Mouse (Mus musculus): ENCODE data around the gene Nap1l1. TPM values are rescaled to one million over a fixed set of nuclear protein-coding genes. Genes with fewer than 3 reads are reported as not detected.

Gene Nap1l1
- polyA plus RNA-seq, 1 experiment from 2014 or later: 133 TPM

DNA sequence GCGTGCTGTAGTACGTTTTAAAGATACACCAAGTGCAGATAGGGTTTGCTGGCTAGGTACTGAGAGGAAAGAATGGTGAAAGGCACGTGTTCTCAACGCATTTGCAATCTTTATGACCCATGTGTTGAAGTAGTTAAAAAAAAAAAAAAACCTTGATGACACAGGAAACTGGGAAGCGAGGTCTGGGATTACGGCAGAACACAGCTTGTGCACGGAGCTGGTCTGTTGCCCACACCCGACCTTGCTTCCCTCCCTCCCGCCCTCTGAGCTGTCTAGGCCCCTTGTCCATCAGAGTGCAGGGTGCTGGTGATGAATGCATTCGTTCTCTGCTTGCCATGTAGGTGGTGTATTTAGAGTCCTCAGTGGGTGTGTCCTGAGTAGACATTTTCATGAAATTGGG is 30.7 kb downstream of the Nap1l1 start:
- no peak overlapping the region for H3K4me3 ChIP-seq (ENCODE audit: control insufficient read depth in 1 of 2, insufficient read depth in 1 of 2, low read depth in 1 of 2, low read length in 2 of 2)
- peak overlapping the region; percentile 31; the same call in 1 of the 2 replicates for H3K4me2 ChIP-seq (ENCODE audit: low read length)
- H3K9me3 ChIP-seq (ENCODE audit: control insufficient read depth, low read length): no peaks in the 10 kb centered on the region
- H3K36me3 ChIP-seq (ENCODE audit: control insufficient read depth, insufficient read depth, low read length): peaks cover under 1% of the 10 kb centered on the region; the same call in 1 of the 2 replicates
- H3K4me1 ChIP-seq (ENCODE audit: control insufficient read depth in 2 of 2, insufficient read depth in 2 of 2, low read length in 2 of 2): peaks cover 4 to 32% of the 10 kb centered on the region in 2 experiments; a peak in 3 of 4 replicates
- no peak overlapping the region; a peak in 1 of 4 replicates for H3K27ac ChIP-seq (replicated peaks in 1 of 2; ENCODE audit: control insufficient read depth in 1 of 2, insufficient read depth in 1 of 2, low read depth in 2 of 2, low read length in 2 of 2)
- no peak overlapping the region for H3K9ac ChIP-seq (ENCODE audit: low read length)
- ATAC-seq (ENCODE audit: insufficient number of reproducible peaks, insufficient read depth, low FRiP score, low read depth): no peak
- 20% methylated on average over 10 of the region's 10 CpGs for WGBS
- H3K27me3 ChIP-seq (ENCODE audit: control insufficient read depth, insufficient read depth, low read length): no peaks in the 10 kb centered on the region

- Histone ChIP-seq H3K4me2 (ENCODE audit: low read length) (no peak overlapping the region), H3K4me3 (ENCODE audit: control insufficient read depth in 1 of 2, insufficient read depth in 1 of 2, low read depth in 1 of 2, low read length in 2 of 2) (no peak overlapping the region), H3K9ac (ENCODE audit: low read length) (no peak overlapping the region), H3K27ac (replicated peaks in 1 of 2; ENCODE audit: control insufficient read depth in 1 of 2, insufficient read depth in 1 of 2, low read depth in 2 of 2, low read length in 2 of 2) (no peak overlapping the region), H3K27me3 (ENCODE audit: control insufficient read depth, insufficient read depth, low read length) (no peaks in the 10 kb centered on the region), H3K4me1 (ENCODE audit: control insufficient read depth in 2 of 2, insufficient read depth in 2 of 2, low read length in 2 of 2) (peaks cover 6 to 41% of the 10 kb centered on the region in 2 experiments; a peak in 3 of 4 replicates), H3K36me3 (ENCODE audit: control insufficient read depth, insufficient read depth, low read length) (no peaks in the 10 kb centered on the region; the same call in 1 of the 2 replicates), H3K9me3 (ENCODE audit: control insufficient read depth, low read length) (no peaks in the 10 kb centered on the region)
- WGBS: 60% methylated on average over 1 of the region's 1 CpGs
- ATAC-seq (ENCODE audit: insufficient number of reproducible peaks, insufficient read depth, low FRiP score, low read depth): no peak
These were observed 31.6 kb downstream of the Nap1l1 start for GRCm38 (mm10) chr10:111504606-111505005.

DNA sequence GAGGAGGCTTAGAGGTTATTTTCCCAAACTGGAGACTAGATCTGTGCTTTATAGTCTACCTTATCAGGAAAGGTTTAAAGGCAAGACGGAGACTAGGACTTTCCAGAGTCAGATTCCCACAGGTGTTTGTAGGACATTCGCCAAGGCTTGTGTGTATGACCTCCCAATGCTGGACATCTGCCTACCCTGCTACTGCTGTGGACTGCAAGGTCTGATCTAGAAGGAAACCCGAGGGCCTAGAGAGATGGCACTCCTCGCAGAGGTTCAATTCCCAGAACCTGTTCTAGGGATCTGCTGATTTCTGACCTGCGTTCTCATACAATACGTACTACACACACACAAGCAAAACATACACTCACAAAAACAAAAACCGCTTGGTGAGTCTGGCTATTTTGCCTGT is 32.4 kb downstream of the Nap1l1 start:
- Histone ChIP-seq H3K27ac (replicated peaks in 1 of 2; ENCODE audit: control insufficient read depth in 1 of 2, insufficient read depth in 1 of 2, low read depth in 2 of 2, low read length in 2 of 2) (peak overlapping the region; percentile 17 to 84; a peak in 3 of 4 replicates), H3K4me2 (ENCODE audit: low read length) (peak overlapping the region; percentile 87), H3K9ac (ENCODE audit: low read length) (peak overlapping the region; percentile 81), H3K4me3 (ENCODE audit: control insufficient read depth in 1 of 2, insufficient read depth in 1 of 2, low read depth in 1 of 2, low read length in 2 of 2) (peak overlapping the region in 1 of 2 experiments; percentile 89; a peak in 2 of 4 replicates), H3K9me3 (ENCODE audit: control insufficient read depth, low read length) (no peaks in the 10 kb centered on the region), H3K27me3 (ENCODE audit: control insufficient read depth, insufficient read depth, low read length) (no peaks in the 10 kb centered on the region), H3K36me3 (ENCODE audit: control insufficient read depth, insufficient read depth, low read length) (no peaks in the 10 kb centered on the region; the same call in 1 of the 2 replicates), H3K4me1 (ENCODE audit: control insufficient read depth in 2 of 2, insufficient read depth in 2 of 2, low read length in 2 of 2) (peaks cover 9 to 42% of the 10 kb centered on the region in 2 experiments)
- ATAC-seq (ENCODE audit: insufficient number of reproducible peaks, insufficient read depth, low FRiP score, low read depth): no peak
- WGBS: 47% methylated on average over 7 of the region's 7 CpGs

DNA sequence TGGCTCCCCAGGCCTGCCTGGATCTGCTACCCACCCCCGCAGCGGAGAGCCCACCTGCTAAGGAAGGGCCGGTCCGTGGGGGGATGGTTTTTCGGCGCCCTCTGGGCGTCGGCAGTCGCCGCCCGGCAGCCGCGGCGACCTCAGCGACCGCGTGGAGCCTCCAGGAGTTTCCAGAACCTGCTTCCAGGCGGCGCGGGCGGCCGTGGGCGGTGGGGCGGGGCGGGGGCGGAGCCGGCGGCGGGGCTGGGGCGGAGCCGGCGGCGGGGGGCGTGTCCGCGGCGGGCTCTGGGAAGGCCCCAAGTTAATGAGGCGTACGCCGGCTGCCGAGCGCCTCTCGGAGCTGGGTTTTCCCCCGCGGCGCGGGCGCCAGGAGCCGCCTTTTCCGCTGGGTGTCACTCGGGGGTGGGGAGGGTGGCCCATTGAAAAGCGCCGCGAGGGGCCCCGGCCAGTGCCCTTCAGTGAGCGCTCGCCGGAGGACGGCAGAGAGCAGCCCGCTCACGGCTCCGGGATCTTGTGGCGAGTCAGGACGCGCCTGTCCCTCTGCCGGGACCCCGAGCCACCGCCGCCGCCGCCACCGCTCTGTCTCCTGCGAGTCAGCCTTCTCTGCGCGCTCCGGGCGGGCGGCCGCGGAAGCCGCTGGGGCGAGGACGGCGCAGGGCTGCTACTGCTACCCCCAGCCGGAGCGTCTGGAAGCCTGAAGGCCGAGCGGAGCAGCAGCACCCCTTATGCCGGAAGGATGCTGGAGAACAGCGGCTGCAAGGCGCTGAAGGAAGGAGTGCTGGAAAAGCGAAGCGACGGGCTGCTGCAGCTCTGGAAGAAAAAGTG is 33.3 kb downstream of the Nap1l1 start, which contains the start of gene Phlda1:
Gene Phlda1, plus strand, starts transcription at position 186 of the 825 bp plus-strand sequence.
- H3K9me3 ChIP-seq (ENCODE audit: control insufficient read depth, low read length): no peaks in the 10 kb centered on the region
- WGBS: under 1% methylated on average over 77 of the region's 94 CpGs
- H3K36me3 ChIP-seq (ENCODE audit: control insufficient read depth, insufficient read depth, low read length): no peaks in the 10 kb centered on the region; the same call in 1 of the 2 replicates
- peak within 1 kb of the TSS; percentile 80 to 95 for H3K27ac ChIP-seq (replicated peaks in 1 of 2; ENCODE audit: control insufficient read depth in 1 of 2, insufficient read depth in 1 of 2, low read depth in 2 of 2, low read length in 2 of 2)
- peak; percentile 92 for ATAC-seq (ENCODE audit: insufficient number of reproducible peaks, insufficient read depth, low FRiP score, low read depth)
- peak within 1 kb of the TSS; percentile 77 to 89 for H3K4me3 ChIP-seq (ENCODE audit: control insufficient read depth in 1 of 2, insufficient read depth in 1 of 2, low read depth in 1 of 2, low read length in 2 of 2)
- peak within 1 kb of the TSS; percentile 97 for H3K9ac ChIP-seq (ENCODE audit: low read length)
- no peaks in the 10 kb centered on the region for H3K27me3 ChIP-seq (ENCODE audit: control insufficient read depth, insufficient read depth, low read length)
- H3K4me2 ChIP-seq (ENCODE audit: low read length): peak within 1 kb of the TSS; percentile 87
- H3K4me1 ChIP-seq (ENCODE audit: control insufficient read depth in 2 of 2, insufficient read depth in 2 of 2, low read length in 2 of 2): peaks cover 9 to 42% of the 10 kb centered on the region in 2 experiments

DNA sequence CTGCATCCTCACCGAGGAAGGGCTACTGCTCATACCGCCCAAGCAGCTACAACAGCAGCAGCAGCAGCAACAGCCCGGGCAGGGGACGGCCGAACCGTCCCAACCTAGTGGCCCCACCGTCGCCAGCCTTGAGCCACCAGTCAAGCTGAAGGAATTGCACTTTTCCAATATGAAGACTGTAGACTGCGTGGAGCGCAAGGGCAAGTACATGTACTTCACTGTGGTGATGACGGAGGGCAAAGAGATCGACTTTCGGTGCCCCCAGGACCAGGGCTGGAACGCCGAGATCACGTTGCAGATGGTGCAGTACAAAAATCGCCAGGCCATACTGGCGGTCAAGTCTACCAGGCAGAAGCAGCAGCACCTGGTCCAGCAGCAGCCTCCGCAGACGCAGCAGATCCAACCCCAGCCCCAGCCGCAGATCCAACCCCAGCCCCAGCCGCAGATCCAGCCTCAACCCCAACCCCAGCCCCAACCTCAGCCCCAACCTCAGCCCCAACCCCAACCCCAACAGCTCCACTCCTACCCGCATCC is 34.0 kb downstream of the Nap1l1 start:
- H3K9ac ChIP-seq (ENCODE audit: low read length): peak overlapping the region; percentile 97
- under 1% methylated on average over 23 of the region's 23 CpGs for WGBS
- no peaks in the 10 kb centered on the region; the same call in 1 of the 2 replicates for H3K36me3 ChIP-seq (ENCODE audit: control insufficient read depth, insufficient read depth, low read length)
- peaks cover 9 to 43% of the 10 kb centered on the region in 2 experiments for H3K4me1 ChIP-seq (ENCODE audit: control insufficient read depth in 2 of 2, insufficient read depth in 2 of 2, low read length in 2 of 2)
- H3K4me3 ChIP-seq (ENCODE audit: control insufficient read depth in 1 of 2, insufficient read depth in 1 of 2, low read depth in 1 of 2, low read length in 2 of 2): peak overlapping the region; percentile 77 to 89
- ATAC-seq (ENCODE audit: insufficient number of reproducible peaks, insufficient read depth, low FRiP score, low read depth): peak; percentile 8; the same call in 1 of the 2 replicates
- peak overlapping the region; percentile 87 for H3K4me2 ChIP-seq (ENCODE audit: low read length)
- H3K9me3 ChIP-seq (ENCODE audit: control insufficient read depth, low read length): no peaks in the 10 kb centered on the region
- peak overlapping the region; percentile 80 to 95 for H3K27ac ChIP-seq (replicated peaks in 1 of 2; ENCODE audit: control insufficient read depth in 1 of 2, insufficient read depth in 1 of 2, low read depth in 2 of 2, low read length in 2 of 2)
- H3K27me3 ChIP-seq (ENCODE audit: control insufficient read depth, insufficient read depth, low read length): no peaks in the 10 kb centered on the region

GRCm38 (mm10) chr10:111507460-111508211 is 34.6 kb downstream of the Nap1l1 start:
- H3K27me3 ChIP-seq (ENCODE audit: control insufficient read depth, insufficient read depth, low read length): no peaks in the 10 kb centered on the region
- H3K4me2 ChIP-seq (ENCODE audit: low read length): peak overlapping the region; percentile 87
- no peaks in the 10 kb centered on the region for H3K9me3 ChIP-seq (ENCODE audit: control insufficient read depth, low read length)
- H3K36me3 ChIP-seq (ENCODE audit: control insufficient read depth, insufficient read depth, low read length): no peaks in the 10 kb centered on the region; the same call in 1 of the 2 replicates
- peak overlapping the region; percentile 97 for H3K9ac ChIP-seq (ENCODE audit: low read length)
- H3K27ac ChIP-seq (replicated peaks in 1 of 2; ENCODE audit: control insufficient read depth in 1 of 2, insufficient read depth in 1 of 2, low read depth in 2 of 2, low read length in 2 of 2): peak overlapping the region; percentile 80 to 95
- under 1% methylated on average over 38 of the region's 38 CpGs for WGBS
- H3K4me3 ChIP-seq (ENCODE audit: control insufficient read depth in 1 of 2, insufficient read depth in 1 of 2, low read depth in 1 of 2, low read length in 2 of 2): peak overlapping the region; percentile 77 to 89
- ATAC-seq (ENCODE audit: insufficient number of reproducible peaks, insufficient read depth, low FRiP score, low read depth): peak; percentile 11; the same call in 1 of the 2 replicates
- H3K4me1 ChIP-seq (ENCODE audit: control insufficient read depth in 2 of 2, insufficient read depth in 2 of 2, low read length in 2 of 2): peaks cover 10 to 49% of the 10 kb centered on the region in 2 experiments

All from heart, embryonic 14.5 days (tissue).